Mouse (Mus musculus) cerebellum, adult 11-12 months (tissue): Measurements from ENCODE around the gene Fbxl16.
A peak's percentile ranks its signal among the peaks of the same experiment; 100 is the strongest.

Experiments
- DNase-seq: peaks from one replicate; pipeline ENCODE4 v3.0.0; 2022

Gene Fbxl16

GRCm38 (mm10) chr17:25829558-25830017 is 20.7 kb downstream of the Fbxl16 start:
- peak; percentile 59 for DNase-seq

- DNase-seq: peak; percentile 58
Measured at GRCm38 (mm10) chr17:25830200-25830753, 21.4 kb downstream of the Fbxl16 start.

GRCm38 (mm10) chr17:25830806-25831431 is 22.0 kb downstream of the Fbxl16 start:
- peak; percentile 59 for DNase-seq

- peak; percentile 80 for DNase-seq
Measured at GRCm38 (mm10) chr17:25831451-25832281, 22.8 kb downstream of the Fbxl16 start.

GRCm38 (mm10) chr17:25832436-25833290 is 23.8 kb downstream of the Fbxl16 start:
- peak; percentile 99 for DNase-seq

DNA sequence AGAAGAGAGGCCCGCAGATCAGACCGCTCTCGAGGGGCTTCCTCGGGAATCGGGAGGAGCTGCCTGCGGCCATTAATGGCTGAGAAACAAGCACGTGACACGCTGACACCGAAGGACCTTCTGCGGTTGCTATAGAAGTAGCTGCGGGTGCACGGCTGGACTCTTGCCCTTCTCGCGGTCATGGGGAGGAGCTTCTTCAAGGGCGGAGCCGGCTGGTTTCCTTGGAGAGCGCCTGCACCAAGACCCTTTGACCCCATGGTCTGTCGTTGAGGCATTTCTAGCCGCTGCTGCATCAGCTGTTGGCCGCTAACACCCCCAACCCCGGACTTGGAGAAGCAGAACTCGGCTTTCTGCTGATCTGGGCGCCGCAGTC is 24.4 kb downstream of the Fbxl16 start, which contains the start of gene Stub1:
Gene Stub1 (minus strand): TSS at position 114 of the 373 bp plus-strand sequence.
- DNase-seq: no peak

DNA sequence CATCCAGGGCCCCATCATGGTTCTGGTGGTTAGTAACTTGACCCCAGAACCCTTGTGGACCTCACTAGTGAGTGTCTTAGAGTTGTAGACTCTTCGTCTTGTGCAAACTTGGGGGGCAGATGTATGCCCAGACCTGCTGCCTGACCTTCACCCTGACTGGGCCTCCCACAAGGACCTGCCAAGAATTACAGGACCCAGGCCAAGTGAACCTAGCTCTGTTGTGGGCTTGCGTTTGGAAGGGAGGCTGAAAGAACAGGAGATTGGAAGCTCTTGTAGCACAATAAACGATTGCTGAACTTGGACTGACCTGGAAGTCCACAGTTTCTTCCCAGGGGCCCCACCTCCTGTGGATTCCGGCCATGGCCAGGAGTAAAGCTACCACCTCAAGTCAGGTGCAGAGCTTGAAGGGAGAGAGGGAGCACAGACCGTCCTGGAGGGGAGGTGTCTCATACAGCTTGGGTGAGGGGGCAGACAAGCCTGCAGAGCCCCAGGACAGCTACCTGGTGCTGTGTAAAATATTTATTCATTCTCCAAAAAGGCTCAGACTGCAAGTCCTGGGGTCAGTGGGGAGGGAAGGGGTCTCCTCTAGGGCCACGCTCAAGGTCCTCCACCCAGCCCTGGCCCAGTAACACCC is 25.2 kb downstream of the Fbxl16 start:
- peak; percentile 75 for DNase-seq

- DNase-seq: peak; percentile 76
Measured at GRCm38 (mm10) chr17:25834595-25835222, 25.8 kb downstream of the Fbxl16 start.

GRCm38 (mm10) chr17:25835301-25835700 is 26.4 kb downstream of the Fbxl16 start:
- DNase-seq: no peak

- peak; percentile 63 for DNase-seq
Measured at GRCm38 (mm10) chr17:25835816-25836215, 26.9 kb downstream of the Fbxl16 start.

DNA sequence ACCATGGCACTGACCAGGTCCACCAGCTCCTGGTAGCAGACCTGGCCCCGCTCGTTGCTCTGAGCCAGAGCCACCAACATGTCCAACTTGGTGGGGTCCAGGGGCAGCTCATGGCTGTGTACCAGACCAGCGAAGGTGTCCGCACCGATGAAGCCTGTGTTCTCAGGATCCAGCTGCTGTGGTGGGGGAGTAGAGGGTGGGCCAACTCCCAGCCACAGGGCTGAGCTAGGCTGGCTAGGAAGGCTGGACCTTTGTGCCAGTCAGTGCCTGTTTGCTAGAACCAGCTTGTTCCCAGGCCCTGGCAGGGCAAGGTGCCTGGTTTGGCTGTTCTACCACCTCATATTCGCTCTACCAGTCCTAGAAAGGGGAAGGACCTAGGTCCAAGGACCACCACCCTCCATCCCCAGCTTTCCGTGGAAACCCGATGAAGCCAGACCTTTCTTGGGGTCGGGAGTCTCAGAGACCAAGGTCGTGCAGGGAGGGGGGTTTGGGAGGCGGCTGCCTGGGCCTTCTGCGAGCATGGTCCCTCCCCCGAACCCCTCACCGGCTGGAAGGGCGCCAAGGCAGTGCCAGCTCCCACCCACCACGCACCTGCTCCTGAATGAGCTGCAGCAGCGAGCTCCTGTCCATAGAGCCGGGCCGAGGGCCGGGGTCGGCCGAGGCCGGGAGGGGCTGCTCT is 27.7 kb downstream of the Fbxl16 start:
- no peak for DNase-seq

GRCm38 (mm10) chr17:25837076-25837410 is 28.2 kb downstream of the Fbxl16 start, which contains the start of gene Rhbdl1:
Gene Rhbdl1, minus strand, starts transcription at chr17:25837295.
- peak; percentile 90 for DNase-seq

DNA sequence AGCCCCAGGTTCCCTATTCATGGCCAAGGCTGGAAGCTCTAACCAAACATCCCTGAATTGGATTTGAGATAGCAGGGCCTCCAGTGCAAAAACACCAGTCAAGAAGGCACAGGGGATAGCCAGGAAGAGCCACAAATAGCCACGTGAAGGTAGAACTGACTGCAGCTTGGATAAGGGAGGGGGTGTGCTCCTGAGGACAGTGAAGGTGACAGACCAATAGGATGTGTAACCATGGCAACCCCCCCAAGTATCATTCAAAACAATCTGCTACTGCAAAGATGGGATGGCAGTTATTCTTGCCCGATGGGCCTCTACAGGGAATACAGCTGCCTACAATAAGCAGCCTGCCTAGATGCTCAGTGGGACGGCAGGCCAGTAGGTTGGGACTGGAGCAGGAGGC is 28.6 kb downstream of the Fbxl16 start:
- no peak for DNase-seq

DNA sequence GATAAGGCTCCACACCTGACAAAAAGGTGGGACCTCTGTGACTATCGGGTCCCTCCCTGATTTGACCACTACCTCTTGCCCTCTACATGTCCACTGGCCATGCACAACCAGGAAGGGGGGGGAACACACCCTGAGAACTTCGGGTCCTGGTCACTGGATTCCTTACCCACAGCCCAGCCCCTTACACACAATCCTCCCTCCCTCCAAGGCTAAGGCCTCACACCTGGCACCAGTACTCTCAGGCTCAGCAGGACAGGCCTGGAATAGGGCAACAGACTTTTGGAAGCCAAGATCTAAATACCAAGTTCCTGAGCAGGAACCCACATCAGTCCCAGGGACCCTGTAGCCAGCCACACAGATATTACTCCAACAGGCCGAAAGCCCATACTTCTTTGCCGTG is 30.0 kb downstream of the Fbxl16 start:
- no peak for DNase-seq

DNA sequence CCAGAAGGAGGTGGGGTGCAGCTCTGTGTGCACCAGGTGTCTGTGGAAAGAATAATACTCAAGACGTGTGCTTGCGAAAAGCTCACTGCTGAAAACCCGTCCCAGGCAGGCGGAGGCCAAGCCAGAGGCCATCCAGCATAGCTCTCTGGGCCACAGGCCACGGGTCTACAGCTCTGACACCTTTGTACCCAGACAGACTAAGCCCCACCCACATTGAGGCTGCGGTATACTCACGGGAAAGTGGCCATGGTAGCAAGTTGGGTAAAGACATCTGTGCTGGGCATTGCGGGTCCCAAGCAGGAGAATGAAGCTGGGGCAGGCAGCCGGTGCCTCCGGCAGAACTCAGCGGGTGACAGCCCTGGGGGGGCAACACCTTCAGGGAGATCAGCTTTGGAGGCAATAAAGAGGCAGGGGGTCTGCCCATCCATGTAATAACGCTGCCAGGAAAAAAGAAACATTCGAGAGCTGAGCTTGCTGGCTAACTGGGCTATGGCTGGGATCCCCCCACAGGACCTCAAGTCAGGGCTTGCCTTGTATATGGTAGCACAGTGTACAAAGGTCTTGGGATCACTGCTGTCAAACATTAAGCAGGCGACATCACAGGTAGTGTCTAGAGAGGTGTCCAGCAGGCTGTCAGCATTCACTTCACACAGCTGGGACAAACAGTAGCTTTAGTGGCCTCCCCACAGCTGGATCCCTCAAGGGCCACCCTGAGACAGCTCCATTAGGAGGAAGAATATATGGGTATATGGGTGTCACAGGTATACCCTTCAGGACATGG is 30.8 kb downstream of the Fbxl16 start:
- peak; percentile 55 for DNase-seq

- no peak for DNase-seq
Measured at GRCm38 (mm10) chr17:25840519-25840918, 31.6 kb downstream of the Fbxl16 start.

GRCm38 (mm10) chr17:25841117-25841880 is 32.4 kb downstream of the Fbxl16 start, which contains the start of gene Gm20683:
Gene Gm20683, minus strand, starts transcription at chr17:25841763.
- DNase-seq: peak; percentile 32

DNA sequence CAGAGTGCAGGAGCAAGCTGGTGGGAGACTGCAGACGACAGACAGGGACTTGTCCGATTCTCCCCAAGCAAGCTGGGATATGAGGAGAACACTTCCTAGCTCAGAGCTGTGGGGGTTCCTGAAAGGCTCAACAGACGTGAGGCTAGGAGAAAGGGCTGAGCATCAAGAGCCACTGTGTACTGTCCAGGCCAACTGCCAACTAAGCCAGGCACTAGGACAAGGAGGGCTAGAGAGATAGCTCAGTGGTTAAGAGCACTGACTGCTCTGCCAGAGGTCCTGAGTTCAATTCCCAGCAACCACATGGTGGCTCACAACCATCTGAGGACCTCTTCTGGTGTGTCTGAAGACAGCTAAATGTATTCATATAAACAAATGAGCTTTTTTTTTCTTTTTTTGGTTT is 33.6 kb downstream of the Fbxl16 start:
- DNase-seq: peak; percentile 41

DNA sequence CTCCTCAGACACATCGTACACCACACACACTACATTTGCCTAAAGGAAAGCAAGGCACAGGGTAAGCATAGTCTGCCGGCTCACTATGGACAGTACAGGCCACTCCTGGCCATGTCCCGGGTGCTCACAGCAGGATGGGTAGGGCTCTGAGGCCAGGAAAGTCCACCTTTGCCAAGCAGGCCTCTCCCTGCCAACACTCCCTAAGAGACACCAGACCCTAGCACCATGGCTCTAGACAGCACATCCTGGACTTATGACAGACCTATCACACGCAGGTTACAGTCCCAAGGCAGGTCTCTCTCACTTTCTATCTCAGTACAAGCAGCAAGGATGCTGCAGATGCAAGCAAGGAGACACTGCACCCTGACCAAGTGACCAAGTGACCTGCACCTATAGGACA is 34.2 kb downstream of the Fbxl16 start:
- DNase-seq: peak; percentile 53
